Mouse (Mus musculus): ENCODE measurements around the gene Slc24a2.

GRCm38 (mm10) chr4:86957576-86958411, 272.5 kb downstream of the Slc24a2 start:
- TF ChIP-seq TAL1 (IDR thresholded peaks at IDR 0.05; ENCODE audit: low read length) = no peak
- TF ChIP-seq GATA1 (IDR thresholded peaks at IDR 0.05; ENCODE audit: low read length) = no peak

All from erythroblast, embryonic 14.5 days (primary cell).